Mouse (Mus musculus) ES-E14 (cell line): ENCODE measurements around the gene Apoa2. TPM values are rescaled to one million over a fixed set of nuclear protein-coding genes. Genes with fewer than 3 reads are reported as not detected.

Source experiments
- DNase-seq: peaks from one replicate; pipeline ENCODE4 v3.0.0-alpha.2; 2013; ENCODE audit warnings: low read depth, low spot score
- H3K27ac ChIP-seq: 2 replicates; pipeline ENCODE4 v1.5.1; 2012; ENCODE audit warnings: low read depth, mild to moderate bottlenecking, low read length, moderate library complexity, mixed read lengths; ENCODE audit not compliant: poor library complexity, insufficient read depth, severe bottlenecking
- H3K36me3 ChIP-seq: 2 replicates; pipeline ENCODE4 v1.6.1; 2012; ENCODE audit warnings: mild to moderate bottlenecking, low read length, moderate library complexity, mixed read lengths; ENCODE audit not compliant: control insufficient read depth, poor library complexity, insufficient read depth, severe bottlenecking
- H3K4me1 ChIP-seq, 2 experiments: fragments of 150-350 bp in 1 of 2; sonication (generic) in 1 of 2; 2 replicates each; pipeline ENCODE4 v1.6.1; 2012; ENCODE audit warnings: low read length in 2 of 2, mild to moderate bottlenecking in 1 of 2, mixed read lengths in 1 of 2; ENCODE audit not compliant: control insufficient read depth in 2 of 2, insufficient read depth in 2 of 2, poor library complexity in 1 of 2
- H3K4me3 ChIP-seq, 2 experiments: fragments of 150-350 bp in 1 of 2; sonication (generic) in 1 of 2; 2 replicates each; pipeline ENCODE4 v1.5.1; 2012; ENCODE audit warnings: low read length in 2 of 2, low read depth in 1 of 2, mild to moderate bottlenecking in 1 of 2, mixed read lengths in 1 of 2; ENCODE audit not compliant: insufficient read depth in 1 of 2, poor library complexity in 1 of 2, severe bottlenecking in 1 of 2
- H3K9ac ChIP-seq: 2 replicates; pipeline ENCODE4 v1.6.1; 2012; ENCODE audit warnings: low read depth, mild to moderate bottlenecking, low read length, mixed read lengths; ENCODE audit not compliant: poor library complexity, insufficient read depth, severe bottlenecking
- H3K9me3 ChIP-seq: fragments of 150-350 bp; sonication (generic); 2 replicates; pipeline ENCODE4 v1.6.1; 2012; ENCODE audit warnings: low read depth, mild to moderate bottlenecking, low read length; ENCODE audit not compliant: control insufficient read depth, insufficient read depth
- CHD2 ChIP-seq: IDR thresholded peaks from 2 replicates; pipeline ENCODE4 v1.6.1; 2014; ENCODE audit warnings: mild to moderate bottlenecking, low read depth, low read length, inconsistent platforms
- HCFC1 ChIP-seq: IDR thresholded peaks from 2 replicates; pipeline ENCODE4 v1.6.1; 2012; ENCODE audit warnings: low read length, inconsistent platforms, borderline replicate concordance; ENCODE audit not compliant: insufficient read depth
- MAFK ChIP-seq: IDR thresholded peaks from 2 replicates; pipeline ENCODE4 v1.6.1; 2014; ENCODE audit warnings: mild to moderate bottlenecking, low read depth, low read length, inconsistent platforms; ENCODE audit not compliant: insufficient read depth
- ZC3H11A ChIP-seq: IDR thresholded peaks from 2 replicates; pipeline ENCODE4 v1.6.1; 2012; ENCODE audit warnings: low read depth, mild to moderate bottlenecking, inconsistent platforms, low read length, borderline replicate concordance
- ZNF384 ChIP-seq: IDR thresholded peaks from 2 replicates; pipeline ENCODE4 v1.6.1; 2012; ENCODE audit warnings: low read depth, low read length, inconsistent platforms
- in situ Hi-C, 2 experiments: fragments of 600-800 bp; cut with MboI; formaldehyde crosslinking; loops; one replicate each; pipeline ENCODE4 v1.15.1; 2025; ENCODE audit warnings: low sequenced_read_pairs in 2 of 2, inconsistent platforms in 1 of 2; ENCODE audit not compliant: unreplicated experiment in 2 of 2
- total RNA-seq: library from RNA; depleted of rRNA; stranded (reverse); fragments of 300-350 nt; gene quantifications from 2 replicates; pipeline ENCODE4 v1.2.3, GENCODE M21; 2012

Apoa2 gene
- total RNA-seq, 1 experiment, result 0.98 TPM

DNA sequence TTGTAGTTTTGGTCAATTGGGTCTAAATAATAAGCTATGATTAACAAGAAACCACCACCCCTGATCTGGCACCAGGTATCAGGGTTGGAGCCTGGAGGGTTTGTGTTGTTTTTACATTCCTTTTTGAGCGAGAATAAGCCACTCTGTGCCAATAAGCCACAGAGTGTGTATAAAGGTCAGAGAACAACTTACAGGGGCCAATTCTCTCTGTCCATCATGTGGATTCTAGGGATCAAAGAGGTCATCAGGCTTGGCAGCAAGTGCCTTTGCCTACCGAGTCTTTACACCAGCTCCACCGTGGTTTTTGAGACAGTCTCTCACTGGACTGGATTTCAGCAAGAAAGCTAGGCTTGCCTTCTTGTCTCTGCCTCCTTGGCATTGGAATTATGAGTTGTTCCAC is 12.0 kb upstream of the Apoa2 start:
- H3K36me3 ChIP-seq, result no peaks in the 10 kb centered on the region
- TF ChIP-seq MAFK (no peak), ZNF384 (no peak), HCFC1 (no peak), ZC3H11A (no peak), CHD2 (no peak)
- no peaks in the 10 kb centered on the region; a peak in 1 of 4 replicates for H3K4me1 ChIP-seq
- no peak overlapping the region for H3K4me3 ChIP-seq
- no peak overlapping the region for H3K27ac ChIP-seq
- in situ Hi-C loops, result no loop called here
- H3K9me3 ChIP-seq, result no peaks in the 10 kb centered on the region
- H3K9ac ChIP-seq, result no peak overlapping the region
- no peak for DNase-seq

DNA sequence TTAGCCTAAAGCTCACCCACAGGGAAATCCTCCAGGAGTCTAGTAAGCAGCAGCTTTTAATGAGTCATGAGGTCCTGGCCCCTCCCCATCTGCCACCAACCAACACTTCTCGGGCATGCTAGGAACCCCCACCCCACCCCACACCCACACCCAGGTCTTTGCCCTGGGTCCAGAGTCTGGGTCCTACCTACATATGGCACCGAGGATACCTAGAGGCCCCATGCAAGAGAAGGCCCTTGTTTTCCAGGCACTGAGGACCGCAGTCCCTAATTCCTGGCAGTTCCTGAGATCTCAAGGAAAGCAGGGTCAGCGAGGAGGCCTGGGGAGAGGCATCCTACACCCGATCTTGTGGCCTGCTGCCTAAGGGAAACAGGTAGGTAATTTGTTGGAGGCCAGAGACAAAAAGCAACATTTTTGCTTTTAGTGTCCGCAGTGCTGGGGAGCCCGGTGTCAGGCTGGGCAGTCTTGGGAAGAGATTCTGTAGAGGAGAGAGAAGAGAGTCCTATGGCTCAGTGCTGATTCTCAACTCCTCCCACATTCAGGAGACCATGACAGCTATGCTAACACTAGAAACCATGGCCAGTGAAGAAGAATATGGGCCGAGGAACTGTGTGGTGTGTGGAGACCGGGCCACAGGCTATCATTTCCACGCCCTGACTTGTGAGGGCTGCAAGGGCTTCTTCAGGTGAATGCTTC is 10.9 kb upstream of the Apoa2 start, which contains the start of gene Nr1i3:
Gene Nr1i3, plus strand, starts transcription at position 170 of the 696 bp plus-strand sequence.
- DNase-seq, result no peak
- in situ Hi-C loops, result no loop called here
- Histone ChIP-seq H3K9ac (no peak within 1 kb of the TSS), H3K27ac (no peak within 1 kb of the TSS), H3K9me3 (no peaks in the 10 kb centered on the region), H3K36me3 (no peaks in the 10 kb centered on the region), H3K4me3 (no peak within 1 kb of the TSS), H3K4me1 (peaks cover 0 to 4% of the 10 kb centered on the region in 2 experiments; a peak in 3 of 4 replicates)
- TF ChIP-seq HCFC1 (no peak), ZC3H11A (no peak), CHD2 (no peak), ZNF384 (no peak), MAFK (no peak)

DNA sequence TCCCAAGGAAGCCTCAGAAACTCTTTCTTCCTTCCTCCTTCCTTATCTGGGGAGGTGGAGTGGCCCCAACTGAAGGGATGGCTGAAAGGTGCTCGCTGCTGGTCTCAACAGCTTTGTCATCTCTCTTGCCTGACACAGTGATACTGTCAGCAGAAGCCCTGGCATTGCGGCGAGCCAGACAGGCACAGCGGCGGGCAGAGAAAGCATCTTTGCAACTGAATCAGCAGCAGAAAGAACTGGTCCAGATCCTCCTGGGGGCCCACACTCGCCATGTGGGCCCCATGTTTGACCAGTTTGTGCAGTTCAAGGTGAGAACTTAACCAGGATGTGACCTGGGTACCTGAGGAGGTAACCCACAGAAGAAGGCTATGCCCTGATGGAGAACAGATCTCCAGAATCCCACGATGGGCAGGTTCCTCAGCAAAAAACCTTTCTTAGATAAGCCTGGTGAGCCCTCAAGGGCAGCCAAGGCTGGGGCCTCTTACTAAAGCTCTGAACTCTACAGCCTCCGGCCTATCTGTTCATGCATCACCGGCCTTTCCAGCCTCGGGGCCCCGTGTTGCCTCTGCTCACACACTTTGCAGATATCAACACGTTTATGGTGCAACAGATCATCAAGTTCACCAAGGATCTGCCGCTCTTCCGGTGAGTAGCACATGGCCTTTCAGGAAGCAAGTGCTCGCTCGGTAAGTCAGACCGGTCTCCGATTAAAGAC is 8.5 kb upstream of the Apoa2 start:
- in situ Hi-C loops, result no loop called here
- Histone ChIP-seq H3K4me3 (no peak overlapping the region), H3K27ac (no peak overlapping the region), H3K9me3 (no peaks in the 10 kb centered on the region), H3K4me1 (peaks cover 2 to 8% of the 10 kb centered on the region in 2 experiments; a peak in 3 of 4 replicates), H3K36me3 (peaks cover 8% of the 10 kb centered on the region; the same call in 1 of the 2 replicates), H3K9ac (no peak overlapping the region)
- DNase-seq, result no peak
- TF ChIP-seq HCFC1 (no peak), CHD2 (no peak), ZC3H11A (no peak), MAFK (no peak), ZNF384 (no peak)

DNA sequence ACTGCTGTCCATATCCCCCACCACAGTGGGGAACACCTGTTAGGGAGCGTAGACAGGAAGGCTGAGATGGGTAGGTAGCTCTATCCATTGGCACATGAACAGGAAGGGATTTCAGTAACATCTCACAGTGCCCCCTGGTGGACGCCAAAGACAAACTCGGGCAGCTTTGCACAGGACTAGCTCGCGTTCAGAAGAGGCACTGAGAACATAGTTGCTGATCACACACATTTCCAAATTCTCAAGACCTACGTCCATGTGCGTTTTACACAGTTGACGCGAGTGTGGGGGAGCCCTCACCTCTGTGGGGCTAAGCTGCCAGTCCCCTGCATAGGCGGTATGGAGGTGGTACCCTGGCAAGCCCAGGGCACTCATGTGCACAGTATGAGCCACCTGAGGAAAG is 4.0 kb upstream of the Apoa2 start:
- H3K4me3 ChIP-seq, result peak overlapping the region in 1 of 2 experiments; percentile 42; a peak in 3 of 4 replicates
- in situ Hi-C loops, result no loop called here
- peak; percentile 34; the same call in 1 of the 2 replicates for TF ChIP-seq ZC3H11A
- TF ChIP-seq MAFK, result peak; percentile 46; the same call in 1 of the 2 replicates
- TF ChIP-seq ZNF384, result no peak
- TF ChIP-seq CHD2, result no peak
- peak; percentile 47; the same call in 1 of the 2 replicates for TF ChIP-seq HCFC1
- no peak overlapping the region; the same call in 1 of the 2 replicates for H3K9ac ChIP-seq
- no peaks in the 10 kb centered on the region for H3K9me3 ChIP-seq
- H3K4me1 ChIP-seq, result peaks cover 2 to 12% of the 10 kb centered on the region in 2 experiments; a peak in 3 of 4 replicates
- DNase-seq, result peak; percentile 85
- no peak overlapping the region for H3K27ac ChIP-seq
- peaks cover 8% of the 10 kb centered on the region; the same call in 1 of the 2 replicates for H3K36me3 ChIP-seq
